Mouse (Mus musculus): ENCODE measurements at regions not wholly inside any gene's neighbourhood (a gene's known extent, or its start where the extent isn't known, plus 50 kb on each side); places are given as distances from the start of the nearest gene placed in this dataset.

DNA sequence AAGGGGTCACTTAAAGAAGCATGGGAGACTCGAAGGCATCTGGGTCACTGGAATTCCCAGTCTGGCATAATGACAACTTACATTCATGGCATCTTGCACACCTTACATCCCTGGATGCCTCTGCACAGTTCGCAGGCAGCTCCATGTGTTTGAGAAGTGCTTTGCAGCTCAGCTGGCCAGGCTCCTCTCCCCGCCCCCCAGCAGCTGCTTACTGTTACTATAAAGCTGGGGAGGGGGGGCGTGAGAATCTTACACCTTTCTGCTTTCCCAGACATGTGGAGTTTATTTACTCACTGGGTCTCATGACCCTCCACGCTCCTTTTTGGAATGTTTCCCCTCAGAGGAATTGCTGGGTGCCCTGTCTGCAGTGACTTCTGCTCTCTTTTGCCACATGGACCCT lies 299.4 kb downstream of the Gadd45g start:
- TF ChIP-seq CTCF (IDR thresholded peaks at IDR 0.05; ENCODE audit: extremely low read depth, insufficient read depth, insufficient read length, insufficient replicate concordance): no peak
- no peak for TF ChIP-seq POLR2A (IDR thresholded peaks at IDR 0.05; ENCODE audit: low read depth, low read length)

Data from spleen, adult 2 months (tissue).